Mouse (Mus musculus) embryonic facial prominence, embryonic 13.5 days (tissue): Measurements from ENCODE around the gene Ppil3. TPM values are rescaled to one million over a fixed set of nuclear protein-coding genes. Genes with fewer than 3 reads are reported as not detected.

Source experiments
- ATAC-seq: fragments of 200-750 bp; cut with Nextera tagmentation; 2 replicates; pipeline ENCODE4 v1.8.0; 2017; ENCODE audit warnings: low read depth; ENCODE audit not compliant: insufficient number of reproducible peaks, insufficient read depth, low FRiP score, low TSS enrichment
- H3K27ac ChIP-seq: fragments of 300-500 bp; sonication (generic); 2 replicates; pipeline ENCODE4 v1.5.1; 2015; ENCODE audit warnings: moderate library complexity, mild to moderate bottlenecking, inconsistent platforms
- H3K27me3 ChIP-seq: fragments of 300-500 bp; sonication (generic); 2 replicates; pipeline ENCODE4 v1.6.1; 2015; ENCODE audit warnings: mild to moderate bottlenecking, inconsistent platforms
- H3K36me3 ChIP-seq: fragments of 300-500 bp; sonication (generic); 2 replicates; pipeline ENCODE4 v1.6.1; 2015; ENCODE audit warnings: mild to moderate bottlenecking, inconsistent platforms
- H3K4me1 ChIP-seq: fragments of 300-500 bp; sonication (generic); 2 replicates; pipeline ENCODE4 v1.6.1; 2015; ENCODE audit warnings: inconsistent platforms
- H3K4me2 ChIP-seq: fragments of 300-500 bp; sonication (generic); 2 replicates; pipeline ENCODE4 v1.6.1; 2015; ENCODE audit warnings: moderate library complexity, mild to moderate bottlenecking, inconsistent platforms
- H3K4me3 ChIP-seq: fragments of 300-500 bp; sonication (generic); 2 replicates; pipeline ENCODE4 v1.5.1; 2015; ENCODE audit warnings: mild to moderate bottlenecking, inconsistent platforms
- H3K9ac ChIP-seq: fragments of 300-500 bp; sonication (generic); 2 replicates; pipeline ENCODE4 v1.6.1; 2015; ENCODE audit warnings: mild to moderate bottlenecking, inconsistent platforms
- H3K9me3 ChIP-seq: fragments of 300-500 bp; sonication (generic); 2 replicates; pipeline ENCODE4 v1.6.1; 2016; ENCODE audit warnings: inconsistent platforms
- WGBS: fragments of 180-500 bp; shearing (Covaris S2); methylation state at CpG from one replicate; pipeline ENCODE4 v1.1.7; 2015; ENCODE audit warnings: mixed read lengths; 5-methylcytosine and 5-hydroxymethylcytosine counted together
- polyA plus RNA-seq: library from polyadenylated mRNA; unstranded; fragments of >200 nt; fragmentation: Nextera tagmentation; extraction: Ambion mirVana; gene quantifications from 2 replicates; pipeline ENCODE4 v1.2.1, GENCODE M21; 2015

Ppil3 gene
- polyA plus RNA-seq, 1 experiment from 2014 or later: 55.7 TPM

DNA sequence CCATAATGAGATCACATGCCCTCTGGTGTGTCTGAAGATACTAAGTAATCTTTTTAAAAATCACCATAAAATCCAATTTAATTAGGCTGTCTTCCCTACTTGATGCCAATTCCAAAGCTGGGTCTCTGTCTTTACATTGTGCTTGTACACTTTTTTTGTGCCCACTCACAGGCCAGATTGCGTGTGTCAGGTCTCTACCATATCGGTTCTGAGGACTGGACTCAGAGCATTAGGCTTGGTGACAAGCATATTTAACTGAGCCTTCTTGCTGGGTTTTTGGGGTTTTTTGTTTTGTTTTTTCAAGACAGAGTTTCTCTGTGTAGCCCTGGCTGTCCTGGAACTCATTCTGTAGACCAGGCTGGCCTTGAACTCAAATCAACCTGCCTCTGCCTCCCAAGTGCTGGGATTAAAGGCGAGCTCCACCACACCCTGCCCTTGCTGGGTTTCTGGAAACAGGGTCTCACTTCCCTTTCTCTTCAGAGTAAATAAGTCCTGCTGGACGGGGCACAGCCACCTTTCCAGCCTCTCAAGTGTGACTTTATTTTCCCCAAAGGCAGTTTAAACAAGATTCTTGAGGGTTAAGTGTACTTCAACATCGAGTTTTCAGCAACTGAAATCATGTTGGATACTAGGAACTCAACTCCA lies 35.6 kb downstream of the Ppil3 start:
- H3K4me2 ChIP-seq: no peak overlapping the region
- no peaks in the 10 kb centered on the region for H3K9me3 ChIP-seq
- H3K4me3 ChIP-seq: no peak overlapping the region
- 81% methylated on average over 5 of the region's 5 CpGs for WGBS
- no peaks in the 10 kb centered on the region for H3K27me3 ChIP-seq
- ATAC-seq: no peak
- H3K36me3 ChIP-seq: peaks cover 77% of the 10 kb centered on the region
- H3K9ac ChIP-seq: no peak overlapping the region
- H3K27ac ChIP-seq: 0 out of 2 replicates have a peak overlapping the region, but pooled peaks have one; percentile 16
- H3K4me1 ChIP-seq: no peaks in the 10 kb centered on the region

DNA sequence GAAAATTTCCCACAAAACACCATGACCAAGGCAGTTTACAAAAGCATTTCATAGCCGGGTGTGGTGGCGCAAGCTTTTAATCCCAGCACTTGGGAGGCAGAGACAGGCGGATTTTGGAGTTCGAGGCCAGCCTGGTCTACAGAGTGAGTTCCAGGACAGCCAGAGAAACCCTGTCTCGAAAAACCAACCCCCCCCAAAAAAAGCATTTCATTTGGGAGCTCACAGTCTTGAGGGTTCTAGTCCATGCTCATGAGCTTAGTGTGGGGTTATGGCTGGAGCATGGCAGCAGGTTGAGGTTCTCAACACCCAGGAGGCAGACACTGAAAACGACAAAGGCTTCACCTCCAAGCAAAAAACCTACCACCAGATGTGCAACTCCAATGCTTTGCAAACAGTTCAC lies 37.1 kb downstream of the Ppil3 start:
- no peak for ATAC-seq
- H3K36me3 ChIP-seq: peaks cover 77% of the 10 kb centered on the region
- 82% methylated on average over 6 of the region's 6 CpGs for WGBS

DNA sequence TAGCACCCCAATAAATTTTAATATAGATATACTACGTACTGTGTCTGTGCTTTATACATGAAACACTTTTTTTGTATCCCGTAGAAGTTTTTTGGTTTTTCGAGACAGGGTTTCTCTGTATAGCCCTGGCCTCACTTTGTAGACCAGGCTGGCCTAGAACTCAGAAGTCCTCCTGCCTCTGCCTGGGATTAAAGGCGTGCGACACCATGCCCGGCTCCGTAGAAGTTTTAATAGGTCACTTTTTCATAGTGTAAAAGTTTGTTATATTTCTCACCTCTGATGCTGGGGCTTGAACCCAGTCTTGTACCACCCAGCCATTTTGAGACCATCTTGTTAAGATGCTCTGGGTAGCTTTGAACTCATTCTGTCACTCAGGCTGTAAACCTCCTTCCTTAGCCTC lies 38.0 kb downstream of the Ppil3 start:
- Histone ChIP-seq H3K27ac (no peak overlapping the region), H3K27me3 (no peaks in the 10 kb centered on the region), H3K4me3 (no peak overlapping the region), H3K4me1 (no peaks in the 10 kb centered on the region), H3K9me3 (no peaks in the 10 kb centered on the region), H3K9ac (no peak overlapping the region), H3K4me2 (no peak overlapping the region), H3K36me3 (peaks cover 77% of the 10 kb centered on the region)
- 97% methylated on average over 7 of the region's 7 CpGs for WGBS
- ATAC-seq: no peak

More for the DNA sequence above, 37.1 kb downstream of the Ppil3 start:
- H3K4me3 ChIP-seq: no peak overlapping the region
- no peak overlapping the region for H3K4me2 ChIP-seq
- H3K27me3 ChIP-seq: no peaks in the 10 kb centered on the region
- no peaks in the 10 kb centered on the region for H3K4me1 ChIP-seq
- H3K9ac ChIP-seq: no peak overlapping the region
- H3K27ac ChIP-seq: no peak overlapping the region
- H3K9me3 ChIP-seq: no peaks in the 10 kb centered on the region

DNA sequence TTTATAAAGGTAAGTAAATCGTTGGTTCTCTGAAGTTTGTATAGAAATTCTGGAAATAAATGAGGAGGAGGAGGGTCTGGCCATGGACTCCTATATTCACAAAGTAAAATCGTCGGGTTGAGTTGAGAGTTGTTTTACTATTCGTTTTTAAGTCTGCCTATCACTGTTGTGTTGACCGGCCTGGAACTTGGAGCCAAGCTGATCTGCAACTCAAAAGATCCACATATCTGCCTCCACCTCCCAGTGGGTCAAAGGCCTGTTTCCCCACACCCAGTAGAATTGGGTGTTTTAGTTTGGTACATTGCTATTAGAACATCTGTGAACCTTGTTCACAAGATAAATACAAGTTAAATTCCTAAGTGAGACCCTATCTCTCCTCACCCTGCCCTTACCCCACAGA lies 41.5 kb downstream of the Ppil3 start:
- Histone ChIP-seq H3K27ac (no peak overlapping the region), H3K9me3 (no peaks in the 10 kb centered on the region), H3K4me2 (no peak overlapping the region), H3K4me3 (no peak overlapping the region), H3K9ac (no peak overlapping the region), H3K27me3 (no peaks in the 10 kb centered on the region), H3K4me1 (no peaks in the 10 kb centered on the region), H3K36me3 (peaks cover 83% of the 10 kb centered on the region)
- 95% methylated on average over 5 of the region's 5 CpGs for WGBS
- no peak for ATAC-seq

DNA sequence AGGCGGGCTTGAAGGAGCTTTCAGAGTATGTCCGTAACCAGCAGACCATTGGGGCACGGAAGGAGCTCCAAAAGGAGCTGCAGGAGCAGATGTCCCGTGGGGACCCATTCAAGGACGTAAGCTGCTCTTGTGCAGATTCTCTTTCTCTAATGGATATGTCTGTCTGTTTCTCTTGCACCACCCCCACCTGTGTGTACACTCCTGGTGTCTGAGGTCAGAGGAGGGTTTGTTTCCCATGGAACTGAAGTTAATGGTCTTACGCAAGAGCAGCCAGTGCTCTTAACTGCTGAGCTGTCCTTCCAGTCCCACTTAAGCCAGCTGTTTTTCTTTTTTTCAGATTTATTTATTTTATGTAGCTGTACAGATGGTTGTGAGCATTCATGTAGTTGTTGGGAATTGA lies 43.9 kb downstream of the Ppil3 start:
- ATAC-seq: no peak
- WGBS: 88% methylated on average over 6 of the region's 6 CpGs
- Histone ChIP-seq H3K36me3 (peaks cover 88% of the 10 kb centered on the region), H3K9ac (no peak overlapping the region), H3K27me3 (no peaks in the 10 kb centered on the region), H3K4me2 (no peak overlapping the region), H3K27ac (no peak overlapping the region), H3K9me3 (no peaks in the 10 kb centered on the region), H3K4me3 (no peak overlapping the region), H3K4me1 (no peaks in the 10 kb centered on the region)

DNA sequence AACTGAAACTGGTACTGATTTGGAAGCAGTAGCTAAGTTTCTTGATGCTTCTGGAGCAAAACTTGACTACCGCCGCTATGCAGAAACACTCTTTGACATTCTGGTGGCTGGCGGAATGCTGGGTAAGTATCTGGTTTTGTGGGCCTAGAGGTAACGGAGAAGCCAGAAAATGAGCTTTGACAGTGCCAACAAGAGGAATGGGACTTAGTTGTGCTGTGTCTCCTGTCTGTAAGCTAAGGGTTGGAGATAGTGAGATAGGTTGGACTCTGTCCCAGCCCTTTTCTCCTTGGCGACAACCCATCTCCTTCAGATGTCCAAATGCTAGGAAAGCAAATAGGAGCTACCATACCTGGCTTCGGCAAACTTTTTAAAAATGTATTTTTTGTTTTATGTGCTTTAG lies 47.6 kb downstream of the Ppil3 start:
- 94% methylated on average over 6 of the region's 6 CpGs for WGBS
- H3K4me2 ChIP-seq: no peak overlapping the region

DNA sequence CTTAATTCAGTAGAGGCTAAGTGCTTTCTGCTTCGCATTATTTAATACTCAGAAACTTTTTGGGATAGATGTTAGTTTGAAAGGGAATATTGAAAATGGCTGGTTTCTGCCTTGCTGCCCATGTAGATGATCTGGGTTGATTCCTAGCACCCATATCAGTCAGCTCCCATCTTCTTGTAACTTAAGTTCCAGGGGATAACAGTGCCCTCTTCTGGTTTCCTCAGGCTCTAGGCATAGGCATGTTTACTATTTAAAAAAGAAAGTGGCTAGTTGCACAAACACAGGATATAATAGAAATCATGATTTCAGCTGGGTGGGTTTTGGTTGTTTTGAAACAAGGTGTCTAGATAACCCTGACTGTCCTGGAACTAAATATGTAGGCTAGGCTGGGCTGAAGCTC lies 49.1 kb downstream of the Ppil3 start:
- Histone ChIP-seq H3K36me3 (peaks cover 64% of the 10 kb centered on the region), H3K27me3 (no peaks in the 10 kb centered on the region), H3K4me3 (no peak overlapping the region), H3K9ac (0 out of 2 replicates have a peak overlapping the region, but pooled peaks have one; percentile 16), H3K9me3 (no peaks in the 10 kb centered on the region), H3K27ac (no peak overlapping the region), H3K4me1 (peaks cover 21% of the 10 kb centered on the region), H3K4me2 (no peak overlapping the region)
- ATAC-seq: no peak
- WGBS: 95% methylated on average over 1 of the region's 1 CpGs

More for the DNA sequence above, 47.6 kb downstream of the Ppil3 start:
- no peak overlapping the region for H3K9ac ChIP-seq
- H3K9me3 ChIP-seq: no peaks in the 10 kb centered on the region
- H3K27ac ChIP-seq: no peak overlapping the region
- no peak for ATAC-seq
- peaks cover 12% of the 10 kb centered on the region; the same call in 1 of the 2 replicates for H3K4me1 ChIP-seq
- no peaks in the 10 kb centered on the region for H3K27me3 ChIP-seq
- H3K36me3 ChIP-seq: peaks cover 78% of the 10 kb centered on the region
- no peak overlapping the region for H3K4me3 ChIP-seq

DNA sequence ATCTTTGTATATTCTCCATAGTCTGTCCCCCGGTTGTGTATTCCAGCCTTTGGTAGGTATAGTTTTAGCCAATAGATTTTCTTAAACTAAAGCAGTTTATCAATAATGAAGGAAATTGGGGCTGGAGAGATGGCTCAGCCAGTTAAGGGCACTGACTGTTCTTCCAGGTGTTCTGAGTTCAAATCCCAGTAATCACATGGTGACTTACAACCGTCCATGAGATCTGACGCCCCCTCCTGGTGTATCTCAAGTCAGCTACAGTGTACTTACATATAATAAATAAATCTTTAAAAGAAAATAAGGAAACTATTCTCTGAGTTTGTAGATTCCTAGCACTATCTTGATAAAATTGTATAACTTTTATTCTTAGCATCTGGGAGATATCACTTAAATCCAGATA lies 49.9 kb downstream of the Ppil3 start:
- H3K36me3 ChIP-seq: peaks cover 55% of the 10 kb centered on the region
- no peak overlapping the region for H3K27ac ChIP-seq
- no peaks in the 10 kb centered on the region for H3K9me3 ChIP-seq
- no peak overlapping the region for H3K9ac ChIP-seq
- H3K4me3 ChIP-seq: no peak overlapping the region
- H3K4me1 ChIP-seq: peaks cover 22% of the 10 kb centered on the region
- H3K4me2 ChIP-seq: no peak overlapping the region
- no peak for ATAC-seq
- 90% methylated on average over 3 of the region's 3 CpGs for WGBS
- no peaks in the 10 kb centered on the region for H3K27me3 ChIP-seq

DNA sequence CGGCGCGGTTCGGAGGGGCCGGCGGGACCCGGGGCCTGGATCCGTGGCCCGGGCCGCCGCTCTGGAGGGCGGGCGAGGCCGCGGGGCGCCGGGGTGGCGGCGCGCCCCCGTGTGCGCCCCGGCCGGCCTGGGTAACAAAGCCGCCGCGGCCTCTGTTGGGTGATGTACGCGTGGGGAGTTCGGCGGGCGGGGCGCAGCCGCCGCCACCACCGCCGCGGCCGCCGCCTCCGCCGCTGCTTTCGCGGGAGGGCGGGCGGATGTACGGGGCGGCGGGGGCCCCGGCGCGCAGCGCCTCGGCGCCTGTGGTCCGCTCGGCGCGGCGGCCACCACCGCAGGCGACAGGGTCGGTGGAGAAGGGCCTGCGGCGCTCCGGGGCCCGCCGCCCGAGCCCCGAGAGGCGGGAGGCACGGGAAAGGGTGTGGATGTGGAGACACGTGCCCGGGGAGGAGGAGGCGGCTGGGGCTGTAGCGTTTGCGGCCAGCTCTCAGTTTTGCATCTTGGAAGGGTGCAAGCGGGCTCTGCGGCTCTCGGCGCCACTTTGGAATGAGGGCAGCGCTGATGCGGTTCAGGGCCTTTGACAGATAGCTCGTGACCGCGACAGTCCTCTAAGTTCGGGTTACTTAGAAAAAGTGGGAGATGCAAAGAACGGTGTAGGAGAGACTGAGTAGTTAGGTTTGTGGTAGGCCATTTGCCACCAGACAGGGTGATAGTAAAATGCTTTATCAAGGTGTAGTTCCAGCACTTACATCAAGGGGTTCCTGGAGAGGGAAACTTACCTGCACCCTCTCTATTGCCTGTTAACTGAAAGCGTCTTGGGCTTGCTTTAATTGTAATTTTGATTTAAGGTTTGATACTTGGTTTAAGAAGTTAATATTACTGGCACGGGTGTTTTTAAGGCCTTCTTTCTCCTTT lies 51.7 kb downstream of the Ppil3 start:
- H3K36me3 ChIP-seq: peaks cover 39% of the 10 kb centered on the region
- ATAC-seq: peak; percentile 39
- peak overlapping the region; percentile 99 for H3K27ac ChIP-seq
- no peaks in the 10 kb centered on the region for H3K9me3 ChIP-seq
- H3K4me1 ChIP-seq: peaks cover 22% of the 10 kb centered on the region
- H3K27me3 ChIP-seq: no peaks in the 10 kb centered on the region
- peak overlapping the region; percentile 91 for H3K4me3 ChIP-seq
- peak overlapping the region; percentile 99 for H3K9ac ChIP-seq
- 2% methylated on average over 50 of the region's 90 CpGs for WGBS
- H3K4me2 ChIP-seq: peak overlapping the region; percentile 83

DNA sequence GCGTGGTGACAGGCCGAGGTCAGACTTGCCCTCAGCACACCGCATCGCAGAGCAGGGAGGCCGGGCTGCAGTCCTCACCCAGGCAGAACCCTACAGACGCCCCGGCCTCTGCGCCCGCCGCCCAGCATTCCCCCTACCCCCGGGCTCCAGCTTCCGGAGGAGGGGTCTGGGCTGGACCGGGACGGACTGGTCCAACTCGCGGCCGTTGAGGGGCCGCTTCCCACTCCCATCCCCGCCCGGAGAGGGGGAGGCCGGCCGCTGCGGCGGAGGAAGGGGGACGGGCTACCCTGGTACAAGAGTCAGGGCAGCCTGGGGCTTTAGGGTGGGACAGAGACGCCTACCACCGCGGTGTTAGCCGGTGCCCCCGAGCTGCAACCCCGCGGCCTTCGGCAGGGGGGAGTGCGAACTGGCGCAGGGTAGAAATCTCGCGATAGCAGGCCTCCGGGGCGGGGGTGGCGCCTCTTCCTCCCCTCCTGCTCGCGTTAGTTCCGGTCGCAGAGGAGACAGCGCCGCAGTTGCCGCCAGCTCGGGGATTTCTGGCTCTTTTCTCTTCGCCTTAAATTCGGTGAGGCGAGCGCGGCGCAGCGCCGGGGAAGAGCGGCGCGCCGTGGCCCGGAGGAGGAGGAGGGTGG lies 52.5 kb downstream of the Ppil3 start, which contains the start of gene Bzw1:
TSS of gene Bzw1 (plus strand) at position 247 of the 632 bp plus-strand sequence.
- Histone ChIP-seq H3K9ac (peak within 1 kb of the TSS; percentile 99), H3K4me2 (peak within 1 kb of the TSS; percentile 83), H3K27me3 (no peaks in the 10 kb centered on the region), H3K27ac (peak within 1 kb of the TSS; percentile 99), H3K4me1 (peaks cover 22% of the 10 kb centered on the region), H3K9me3 (no peaks in the 10 kb centered on the region), H3K36me3 (peaks cover 31% of the 10 kb centered on the region), H3K4me3 (peak within 1 kb of the TSS; percentile 91)
- peak; percentile 97 for ATAC-seq
- under 1% methylated on average over 47 of the region's 61 CpGs for WGBS

DNA sequence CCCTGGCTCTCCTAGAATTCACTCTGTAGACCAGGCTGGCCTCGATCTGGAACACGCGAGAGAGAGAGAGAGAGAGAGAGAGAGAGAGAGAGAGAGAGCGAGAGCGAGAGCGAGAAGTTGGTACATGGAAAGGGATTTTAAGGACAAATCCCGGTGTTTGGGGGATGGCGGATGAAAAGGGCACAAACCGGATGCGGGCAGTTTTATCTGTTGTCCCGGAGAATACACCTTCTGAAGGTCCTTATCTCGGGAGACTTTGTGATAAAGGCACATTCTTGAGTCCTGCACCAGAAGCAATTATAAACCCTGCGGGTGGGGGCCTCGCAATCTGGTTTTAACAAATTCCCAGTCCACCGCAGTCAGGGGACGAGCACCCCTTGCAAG lies 53.0 kb downstream of the Ppil3 start:
- no peak for ATAC-seq

More for the DNA sequence above, 53.0 kb downstream of the Ppil3 start:
- Histone ChIP-seq H3K4me2 (peak overlapping the region; percentile 83), H3K36me3 (peaks cover 26% of the 10 kb centered on the region), H3K4me3 (peak overlapping the region; percentile 91), H3K4me1 (peaks cover 22% of the 10 kb centered on the region), H3K27me3 (no peaks in the 10 kb centered on the region), H3K27ac (peak overlapping the region; percentile 99), H3K9ac (peak overlapping the region; percentile 99), H3K9me3 (no peaks in the 10 kb centered on the region)
- 2% methylated on average over 16 of the region's 16 CpGs for WGBS
